Mouse (Mus musculus): ENCODE measurements around the gene Gm10142. TPM values are rescaled to one million over a fixed set of nuclear protein-coding genes. Genes with fewer than 3 reads are reported as not detected.

The Gm10142 gene
- not detected in 2 replicates for polyA plus RNA-seq (2014; fragmentation: Nextera tagmentation; extraction: Ambion mirVana)

DNA sequence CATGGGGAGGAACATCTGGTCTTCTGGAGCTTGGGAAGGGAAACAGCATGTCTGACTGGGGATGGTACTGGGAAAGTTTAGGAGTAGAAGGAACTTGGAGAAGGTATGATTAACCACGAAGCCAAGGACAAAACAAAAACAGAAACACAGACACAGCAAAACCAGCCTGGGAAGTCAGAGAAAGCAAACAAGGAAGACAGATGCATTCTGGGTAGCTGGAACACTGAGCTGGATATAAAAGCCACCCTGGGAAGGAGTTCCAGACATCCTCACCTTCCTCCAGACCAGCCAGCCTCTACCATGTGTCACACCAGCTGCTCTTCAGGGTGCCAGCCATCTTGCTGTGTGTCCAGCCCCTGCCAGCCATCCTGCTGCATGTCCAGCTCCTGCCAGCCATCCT lies at the start of gene Gm10142:
TSS of gene Gm10142 (plus strand) at position 301 of the 400 bp plus-strand sequence.
- no peak within 1 kb of the TSS for H3K9ac ChIP-seq
- ATAC-seq (ENCODE audit: insufficient read depth) (no peak), DNase-seq (no peak)
- TF ChIP-seq CTCF (IDR thresholded peaks at IDR 0.05; ENCODE audit: low read depth), result no peak
- no peaks in the 10 kb centered on the region for H3K4me1 ChIP-seq (ENCODE audit: insufficient read depth)
- H3K9me3 ChIP-seq (ENCODE audit: low read depth, low read length), result peaks cover 4% of the 10 kb centered on the region
- no peaks in the 10 kb centered on the region for H3K27me3 ChIP-seq (ENCODE audit: insufficient read depth, low read length)
- no peak within 1 kb of the TSS for H3K27ac ChIP-seq (ENCODE audit: low read depth)
- no peak within 1 kb of the TSS for H3K4me2 ChIP-seq
- WGBS, result 80% methylated on average over 1 of the region's 1 CpGs
- H3K4me3 ChIP-seq (ENCODE audit: low read depth, low read length), result no peak within 1 kb of the TSS
- no peaks in the 10 kb centered on the region for H3K36me3 ChIP-seq (ENCODE audit: insufficient read depth)

DNA sequence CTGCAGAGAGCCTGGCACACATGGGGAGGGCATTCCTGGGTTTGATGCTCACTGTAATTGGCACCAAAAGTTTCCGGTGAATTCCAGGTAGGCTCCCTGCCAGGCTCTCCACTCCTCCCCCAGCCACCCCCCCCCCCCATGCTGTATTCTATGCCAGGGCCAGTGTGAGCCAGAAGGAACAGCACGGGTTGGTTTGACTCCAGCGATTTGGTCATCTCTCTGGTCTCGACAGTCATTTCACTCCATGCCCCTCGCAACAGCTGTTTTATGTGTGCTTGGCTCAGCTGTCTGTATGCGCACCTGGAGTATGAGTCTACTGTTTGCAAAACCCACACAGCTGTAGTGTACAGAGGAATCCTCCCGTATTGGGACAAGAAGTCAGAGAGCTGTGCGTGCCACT lies 49.3 kb upstream of the Gm10142 start:
- H3K36me3 ChIP-seq (ENCODE audit: insufficient read depth), result no peaks in the 10 kb centered on the region
- no peaks in the 10 kb centered on the region for H3K4me1 ChIP-seq (ENCODE audit: insufficient read depth)
- 61% methylated on average over 8 of the region's 8 CpGs for WGBS

DNA sequence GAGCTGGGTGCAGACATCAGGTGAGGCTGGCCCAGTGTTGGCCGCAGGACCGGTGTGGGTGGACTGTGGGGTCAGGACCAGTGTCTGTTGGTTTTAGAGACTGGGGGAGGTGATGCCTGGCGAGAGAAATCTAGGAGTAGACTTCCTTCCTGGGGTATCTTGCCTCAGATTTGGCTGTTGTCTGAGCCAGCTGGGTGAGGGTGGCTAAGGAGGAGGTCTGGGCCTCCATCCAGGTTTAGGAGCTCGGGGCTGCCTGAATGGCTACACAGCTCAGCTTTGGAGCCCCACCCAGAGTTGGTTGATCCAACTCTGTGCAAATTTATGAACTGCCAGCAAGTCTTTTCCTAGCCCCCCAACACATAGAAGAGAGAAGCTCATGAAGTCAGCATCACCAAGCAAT lies 48.2 kb upstream of the Gm10142 start:
- Histone ChIP-seq H3K9me3 (ENCODE audit: low read depth, low read length) (no peaks in the 10 kb centered on the region), H3K4me1 (ENCODE audit: insufficient read depth) (no peaks in the 10 kb centered on the region), H3K4me2 (no peak overlapping the region), H3K9ac (no peak overlapping the region), H3K27ac (ENCODE audit: low read depth) (no peak overlapping the region), H3K36me3 (ENCODE audit: insufficient read depth) (no peaks in the 10 kb centered on the region), H3K27me3 (ENCODE audit: insufficient read depth, low read length) (no peaks in the 10 kb centered on the region), H3K4me3 (ENCODE audit: low read depth, low read length) (no peak overlapping the region)
- no peak for TF ChIP-seq CTCF (IDR thresholded peaks at IDR 0.05; ENCODE audit: low read depth)
- no peak for ATAC-seq (ENCODE audit: insufficient read depth)
- DNase-seq, result no peak
- WGBS, result 75% methylated on average over 4 of the region's 4 CpGs

More for the DNA sequence above, 49.3 kb upstream of the Gm10142 start:
- Histone ChIP-seq H3K9ac (no peak overlapping the region), H3K4me2 (no peak overlapping the region), H3K27me3 (ENCODE audit: insufficient read depth, low read length) (no peaks in the 10 kb centered on the region), H3K27ac (ENCODE audit: low read depth) (no peak overlapping the region), H3K9me3 (ENCODE audit: low read depth, low read length) (no peaks in the 10 kb centered on the region), H3K4me3 (ENCODE audit: low read depth, low read length) (no peak overlapping the region)
- no peak for DNase-seq
- TF ChIP-seq CTCF (IDR thresholded peaks at IDR 0.05; ENCODE audit: low read depth), result no peak
- no peak for ATAC-seq (ENCODE audit: insufficient read depth)

GRCm38 (mm10) chr10:77670710-77671109 lies 44.9 kb upstream of the Gm10142 start:
- H3K4me2 ChIP-seq, result no peak overlapping the region
- no peaks in the 10 kb centered on the region for H3K36me3 ChIP-seq (ENCODE audit: insufficient read depth)
- H3K9me3 ChIP-seq (ENCODE audit: low read depth, low read length), result no peaks in the 10 kb centered on the region
- TF ChIP-seq CTCF (IDR thresholded peaks at IDR 0.05; ENCODE audit: low read depth), result no peak
- no peaks in the 10 kb centered on the region for H3K27me3 ChIP-seq (ENCODE audit: insufficient read depth, low read length)
- DNase-seq (no peak), ATAC-seq (ENCODE audit: insufficient read depth) (no peak)
- H3K4me1 ChIP-seq (ENCODE audit: insufficient read depth), result no peaks in the 10 kb centered on the region
- H3K9ac ChIP-seq, result no peak overlapping the region
- H3K4me3 ChIP-seq (ENCODE audit: low read depth, low read length), result no peak overlapping the region
- H3K27ac ChIP-seq (ENCODE audit: low read depth), result no peak overlapping the region
- WGBS, result 59% methylated on average over 4 of the region's 4 CpGs

- no peak overlapping the region for H3K9ac ChIP-seq
Observed at GRCm38 (mm10) chr10:77671519-77671918, 44.1 kb upstream of the Gm10142 start.

GRCm38 (mm10) chr10:77673765-77674164 lies 41.8 kb upstream of the Gm10142 start:
- ATAC-seq (ENCODE audit: insufficient read depth), result no peak
- WGBS, result 51% methylated on average over 13 of the region's 13 CpGs
- TF ChIP-seq CTCF (IDR thresholded peaks at IDR 0.05; ENCODE audit: low read depth), result no peak

More at GRCm38 (mm10) chr10:77671519-77671918, 44.1 kb upstream of the Gm10142 start:
- H3K4me2 ChIP-seq, result no peak overlapping the region
- TF ChIP-seq CTCF (IDR thresholded peaks at IDR 0.05; ENCODE audit: low read depth), result no peak
- WGBS, result 18% methylated on average over 4 of the region's 4 CpGs
- ATAC-seq (ENCODE audit: insufficient read depth) (no peak), DNase-seq (no peak)
- no peaks in the 10 kb centered on the region for H3K4me1 ChIP-seq (ENCODE audit: insufficient read depth)
- no peak overlapping the region for H3K27ac ChIP-seq (ENCODE audit: low read depth)
- H3K27me3 ChIP-seq (ENCODE audit: insufficient read depth, low read length), result no peaks in the 10 kb centered on the region
- H3K36me3 ChIP-seq (ENCODE audit: insufficient read depth), result no peaks in the 10 kb centered on the region
- H3K9me3 ChIP-seq (ENCODE audit: low read depth, low read length), result no peaks in the 10 kb centered on the region
- no peak overlapping the region for H3K4me3 ChIP-seq (ENCODE audit: low read depth, low read length)

GRCm38 (mm10) chr10:77677562-77677961 lies 38.0 kb upstream of the Gm10142 start:
- ATAC-seq (ENCODE audit: insufficient read depth) (no peak), DNase-seq (peak; percentile 26)
- Histone ChIP-seq H3K9me3 (ENCODE audit: low read depth, low read length) (no peaks in the 10 kb centered on the region), H3K36me3 (ENCODE audit: insufficient read depth) (no peaks in the 10 kb centered on the region), H3K27ac (ENCODE audit: low read depth) (no peak overlapping the region), H3K9ac (no peak overlapping the region), H3K4me3 (ENCODE audit: low read depth, low read length) (peak overlapping the region; percentile 27), H3K4me2 (peak overlapping the region; percentile 55), H3K4me1 (ENCODE audit: insufficient read depth) (no peaks in the 10 kb centered on the region), H3K27me3 (ENCODE audit: insufficient read depth, low read length) (peaks cover 27% of the 10 kb centered on the region)
- 0% methylated on average over 35 of the region's 35 CpGs for WGBS
- no peak for TF ChIP-seq CTCF (IDR thresholded peaks at IDR 0.05; ENCODE audit: low read depth)

More at GRCm38 (mm10) chr10:77673765-77674164, 41.8 kb upstream of the Gm10142 start:
- Histone ChIP-seq H3K4me2 (no peak overlapping the region), H3K4me1 (ENCODE audit: insufficient read depth) (no peaks in the 10 kb centered on the region), H3K9me3 (ENCODE audit: low read depth, low read length) (no peaks in the 10 kb centered on the region), H3K27ac (ENCODE audit: low read depth) (no peak overlapping the region), H3K27me3 (ENCODE audit: insufficient read depth, low read length) (peaks cover 19% of the 10 kb centered on the region), H3K4me3 (ENCODE audit: low read depth, low read length) (no peak overlapping the region), H3K9ac (no peak overlapping the region), H3K36me3 (ENCODE audit: insufficient read depth) (no peaks in the 10 kb centered on the region)
- DNase-seq, result no peak

GRCm38 (mm10) chr10:77682994-77683393 lies 32.6 kb upstream of the Gm10142 start:
- Histone ChIP-seq H3K9me3 (ENCODE audit: low read depth, low read length) (no peaks in the 10 kb centered on the region), H3K4me2 (no peak overlapping the region), H3K4me1 (ENCODE audit: insufficient read depth) (no peaks in the 10 kb centered on the region), H3K4me3 (ENCODE audit: low read depth, low read length) (no peak overlapping the region), H3K36me3 (ENCODE audit: insufficient read depth) (no peaks in the 10 kb centered on the region), H3K9ac (no peak overlapping the region), H3K27ac (ENCODE audit: low read depth) (no peak overlapping the region), H3K27me3 (ENCODE audit: insufficient read depth, low read length) (peaks cover 43% of the 10 kb centered on the region)
- TF ChIP-seq CTCF (IDR thresholded peaks at IDR 0.05; ENCODE audit: low read depth), result no peak
- WGBS, result 66% methylated on average over 7 of the region's 7 CpGs
- ATAC-seq (ENCODE audit: insufficient read depth), result no peak
- DNase-seq, result no peak

All from lung, embryonic 14.5 days (tissue).